Mouse (Mus musculus): ENCODE data around the gene Ifitm2.

The Ifitm2 gene

GRCm38 (mm10) chr7:140943356-140943755 lies 12.4 kb downstream of the Ifitm2 start:
- no peak for DNase-seq (ENCODE audit: low spot score)

GRCm38 (mm10) chr7:140942811-140943210 lies 13.0 kb downstream of the Ifitm2 start:
- DNase-seq (ENCODE audit: low spot score): no peak

GRCm38 (mm10) chr7:140942341-140942740 lies 13.4 kb downstream of the Ifitm2 start:
- DNase-seq (ENCODE audit: low spot score): no peak

- peak; percentile 73 for DNase-seq (ENCODE audit: low spot score)
Observed at GRCm38 (mm10) chr7:140941222-140942051, 14.3 kb downstream of the Ifitm2 start, which contains the start of gene Pgghg. Gene Pgghg (plus strand): TSS chr7:140941391.

- DNase-seq (ENCODE audit: low spot score): no peak
Observed at GRCm38 (mm10) chr7:140939669-140940171, 16.1 kb downstream of the Ifitm2 start.

- no peak for DNase-seq (ENCODE audit: low spot score)
Observed at GRCm38 (mm10) chr7:140938896-140939295, 16.9 kb downstream of the Ifitm2 start.

GRCm38 (mm10) chr7:140938436-140938835 lies 17.4 kb downstream of the Ifitm2 start:
- DNase-seq (ENCODE audit: low spot score): no peak

- no peak for DNase-seq (ENCODE audit: low spot score)
Observed at GRCm38 (mm10) chr7:140927181-140927580, 28.6 kb downstream of the Ifitm2 start.

GRCm38 (mm10) chr7:140923070-140923775 lies 32.6 kb downstream of the Ifitm2 start:
- DNase-seq (ENCODE audit: low spot score): no peak

- DNase-seq (ENCODE audit: low spot score): no peak
Observed at GRCm38 (mm10) chr7:140922398-140923069, 33.3 kb downstream of the Ifitm2 start.

GRCm38 (mm10) chr7:140921225-140921975 lies 34.4 kb downstream of the Ifitm2 start:
- no peak for DNase-seq (ENCODE audit: low spot score)

- DNase-seq (ENCODE audit: low spot score): no peak
Observed at GRCm38 (mm10) chr7:140920418-140921029, 35.3 kb downstream of the Ifitm2 start, which contains the start of gene Nlrp6. Gene Nlrp6 (plus strand): TSS chr7:140920902.

- no peak for DNase-seq (ENCODE audit: low spot score)
Observed at GRCm38 (mm10) chr7:140919911-140920310, 35.9 kb downstream of the Ifitm2 start.

- DNase-seq (ENCODE audit: low spot score): no peak
Observed at GRCm38 (mm10) chr7:140914031-140914690, 41.6 kb downstream of the Ifitm2 start.

GRCm38 (mm10) chr7:140912846-140913482 lies 42.8 kb downstream of the Ifitm2 start:
- DNase-seq (ENCODE audit: low spot score): no peak

- no peak for DNase-seq (ENCODE audit: low spot score)
Observed at GRCm38 (mm10) chr7:140912293-140912692, 43.5 kb downstream of the Ifitm2 start.

GRCm38 (mm10) chr7:140908634-140909107 lies 47.1 kb downstream of the Ifitm2 start:
- peak; percentile 79 for DNase-seq (ENCODE audit: low spot score)

GRCm38 (mm10) chr7:140908181-140908580 lies 47.6 kb downstream of the Ifitm2 start:
- no peak for DNase-seq (ENCODE audit: low spot score)

GRCm38 (mm10) chr7:140907697-140908096 lies 48.1 kb downstream of the Ifitm2 start:
- no peak for DNase-seq (ENCODE audit: low spot score)

- no peak for DNase-seq (ENCODE audit: low spot score)
Observed at GRCm38 (mm10) chr7:140907131-140907530, 48.7 kb downstream of the Ifitm2 start.
